Mouse (Mus musculus): ENCODE data around the gene Psmb9.

GRCm38 (mm10) chr17:34192852-34193251 lies 5.3 kb upstream of the Psmb9 start:
- no peak for TF ChIP-seq CTCF (IDR thresholded peaks at IDR 0.05; ENCODE audit: low read depth, low read length)
- TF ChIP-seq POLR2A (IDR thresholded peaks at IDR 0.05; ENCODE audit: borderline replicate concordance, low read depth, low read length) = no peak

All from bone marrow macrophage, adult 2 months (primary cell).